Mouse (Mus musculus) small intestine, adult 2 months (tissue): ENCODE measurements around the gene Hand2.

ENCODE experiments used
- CTCF ChIP-seq: fragments of 200-500 bp; IDR thresholded peaks from 2 replicates; pipeline ENCODE4 v1.5.1; 2012; ENCODE audit warnings: low read depth, mild to moderate bottlenecking, control low read depth, inconsistent platforms, low read length, moderate library complexity, mixed read lengths; ENCODE audit not compliant: insufficient replicate concordance, insufficient read length; ENCODE audit errors: extremely low read depth
- POLR2A ChIP-seq: fragments of 200-500 bp; IDR thresholded peaks from 2 replicates; pipeline ENCODE4 v1.6.1; 2012; ENCODE audit warnings: low read depth, mild to moderate bottlenecking, control low read depth, inconsistent platforms, low read length, moderate library complexity

GRCm38 (mm10) chr8:57347141-57347540, 26.4 kb downstream of the Hand2 start:
- TF ChIP-seq POLR2A (no peak), CTCF (no peak)
